Mouse (Mus musculus): Measurements from ENCODE around the gene Abhd14a.
A peak's percentile ranks its signal among the peaks of the same experiment; 100 is the strongest.

GRCm38 (mm10) chr9:106409096-106409495 lies 38.4 kb downstream of the Abhd14a start:
- peak; percentile 38; the same call in 1 of the 2 replicates for TF ChIP-seq CTCF (conservative IDR thresholded peaks at IDR 0.05; ENCODE audit: low read length)
- TF ChIP-seq NANOG (IDR thresholded peaks at IDR 0.05; ENCODE audit: borderline replicate concordance, low read length): no peak
